Mouse (Mus musculus): ENCODE measurements around the gene Lin28a.
"Not testable (repeated sequence)": the region's sequence is repeated elsewhere in the genome, so short reads cannot be mapped to it uniquely, and the experiment has no call there.

Gene Lin28a

GRCm38 (mm10) chr4:134019210-134019609 lies 569 bp upstream of the Lin28a start:
- in situ Hi-C loops (cut with MboI, MseI): no loop called here

GRCm38 (mm10) chr4:134018038-134018778 lies 433 bp downstream of the Lin28a start:
- in situ Hi-C loops (cut with MboI, MseI): no loop called here

- in situ Hi-C loops (cut with MboI, MseI): no loop called here
Measured at GRCm38 (mm10) chr4:134017201-134017865, 1.3 kb downstream of the Lin28a start.

GRCm38 (mm10) chr4:134016767-134017166 lies 1.9 kb downstream of the Lin28a start:
- in situ Hi-C loops (cut with MboI, MseI): no loop called here

GRCm38 (mm10) chr4:134016208-134016607 lies 2.4 kb downstream of the Lin28a start:
- in situ Hi-C loops (cut with MboI, MseI): no loop called here

GRCm38 (mm10) chr4:134012858-134013528 lies 5.6 kb downstream of the Lin28a start:
- in situ Hi-C loops (cut with MboI, MseI): no loop called here

GRCm38 (mm10) chr4:134011450-134012414 lies 6.9 kb downstream of the Lin28a start:
- in situ Hi-C loops (cut with MboI, MseI): no loop called here

GRCm38 (mm10) chr4:134009709-134010108 lies 8.9 kb downstream of the Lin28a start:
- in situ Hi-C loops (cut with MboI, MseI): no loop called here

GRCm38 (mm10) chr4:134006845-134007244 lies 11.8 kb downstream of the Lin28a start:
- in situ Hi-C loops (cut with MboI, MseI): no loop called here

- in situ Hi-C loops (cut with MboI, MseI): no loop called here
Measured at GRCm38 (mm10) chr4:134005581-134006358, 12.9 kb downstream of the Lin28a start.

GRCm38 (mm10) chr4:134002903-134003302 lies 15.7 kb downstream of the Lin28a start:
- in situ Hi-C loops (cut with MboI, MseI): no loop called here

GRCm38 (mm10) chr4:134002246-134002645 lies 16.4 kb downstream of the Lin28a start:
- in situ Hi-C loops (cut with MboI, MseI): no loop called here

- in situ Hi-C loops (cut with MboI, MseI): no loop called here
Measured at GRCm38 (mm10) chr4:134001710-134002109, 16.9 kb downstream of the Lin28a start.

GRCm38 (mm10) chr4:134000466-134001438 lies 17.9 kb downstream of the Lin28a start, which contains the start of gene Dhdds:
Gene Dhdds (minus strand): TSS chr4:134000918.
- in situ Hi-C loops (cut with MboI, MseI): no loop called here

GRCm38 (mm10) chr4:133994697-133995096 lies 23.9 kb downstream of the Lin28a start:
- in situ Hi-C loops (cut with MboI, MseI): no loop called here

- in situ Hi-C loops (cut with MboI, MseI): no loop called here
Measured at GRCm38 (mm10) chr4:133991087-133991660, 27.5 kb downstream of the Lin28a start.

- in situ Hi-C loops (cut with MboI, MseI): no loop called here
Measured at GRCm38 (mm10) chr4:133990035-133990434, 28.6 kb downstream of the Lin28a start.

GRCm38 (mm10) chr4:133988289-133988688 lies 30.4 kb downstream of the Lin28a start:
- in situ Hi-C loops (cut with MboI, MseI): not testable (repeated sequence)

- in situ Hi-C loops (cut with MboI, MseI): no loop called here
Measured at GRCm38 (mm10) chr4:133982936-133983335, 35.7 kb downstream of the Lin28a start.

Data from regulatory T cell (primary cell).